Mouse (Mus musculus) kidney, postnatal 0 days (tissue): ENCODE measurements at regions not wholly inside any gene's neighbourhood (a gene's known extent, or its start where the extent isn't known, plus 50 kb on each side); places are given as distances from the start of the nearest gene placed in this dataset.

ENCODE experiments used
- ATAC-seq: fragments of 200-750 bp; cut with Nextera tagmentation; replicated peaks from 2 replicates; pipeline ENCODE4 v1.8.0; 2017; ENCODE audit warnings: low read depth, moderate number of reproducible peaks, moderate TSS enrichment, moderate library complexity; ENCODE audit not compliant: low FRiP score
- DNase-seq: peaks from one replicate; pipeline ENCODE4 v3.0.0-alpha.2; 2016; ENCODE audit warnings: low spot score
- H3K27ac ChIP-seq: fragments of 300-500 bp; sonication (generic); 2 replicates; pipeline ENCODE4 v1.5.1; 2014; ENCODE audit warnings: mild to moderate bottlenecking
- H3K27me3 ChIP-seq: fragments of 300-500 bp; sonication (generic); 2 replicates; pipeline ENCODE4 v1.6.1; 2014; ENCODE audit warnings: low read length, mixed read lengths; ENCODE audit not compliant: insufficient read depth
- H3K36me3 ChIP-seq: fragments of 300-500 bp; sonication (generic); 2 replicates; pipeline ENCODE4 v1.6.1; 2014; ENCODE audit warnings: low read length, mixed read lengths; ENCODE audit not compliant: insufficient read depth
- H3K4me1 ChIP-seq: fragments of 300-500 bp; sonication (generic); replicated peaks from 2 replicates; pipeline ENCODE4 v1.6.1; 2014; ENCODE audit warnings: antibody characterized with exemption, low read length, mixed read lengths; ENCODE audit not compliant: insufficient read depth
- H3K4me2 ChIP-seq: fragments of 300-500 bp; sonication (generic); 2 replicates; pipeline ENCODE4 v1.6.1; 2014; ENCODE audit warnings: mild to moderate bottlenecking, low read length, moderate library complexity, mixed read lengths
- H3K4me3 ChIP-seq: fragments of 300-500 bp; sonication (generic); replicated peaks from 2 replicates; pipeline ENCODE4 v1.5.1; 2014; ENCODE audit warnings: low read depth, low read length
- H3K9ac ChIP-seq: fragments of 300-500 bp; sonication (generic); 2 replicates; pipeline ENCODE4 v1.6.1; 2014; ENCODE audit warnings: low read depth, low read length
- H3K9me3 ChIP-seq: fragments of 300-500 bp; sonication (generic); replicated peaks from 2 replicates; pipeline ENCODE4 v1.6.1; 2016; ENCODE audit warnings: low read length, inconsistent platforms, mixed read lengths
- CTCF ChIP-seq: IDR thresholded peaks from 2 replicates; pipeline ENCODE4 v1.5.1; 2016; ENCODE audit warnings: antibody characterized with exemption, low read depth, mild to moderate bottlenecking, moderate library complexity
- WGBS: fragments of 180-500 bp; shearing (Covaris S2); extraction: QIAGEN DNeasy Blood & Tissue Kit; methylation state at CpG from one replicate; pipeline ENCODE4 v1.1.7; 2014; 5-methylcytosine and 5-hydroxymethylcytosine counted together

- DNase-seq, result no peak
- Histone ChIP-seq H3K4me1 (no peaks in the 10 kb centered on the region), H3K4me3 (no peak overlapping the region), H3K27ac (no peak overlapping the region), H3K9ac (no peak overlapping the region), H3K9me3 (no peaks in the 10 kb centered on the region), H3K4me2 (peak overlapping the region; percentile 27; the same call in 1 of the 2 replicates), H3K36me3 (no peaks in the 10 kb centered on the region), H3K27me3 (no peaks in the 10 kb centered on the region)
- 57% methylated on average over 5 of the region's 5 CpGs for WGBS
- ATAC-seq, result no peak
- TF ChIP-seq CTCF, result no peak
These were observed 417.9 kb upstream of the Zfp703 start for GRCm38 (mm10) chr8:26559196-26559595.

- Histone ChIP-seq H3K4me2 (no peak overlapping the region), H3K9me3 (no peaks in the 10 kb centered on the region), H3K27me3 (no peaks in the 10 kb centered on the region), H3K4me1 (no peaks in the 10 kb centered on the region), H3K27ac (no peak overlapping the region), H3K4me3 (no peak overlapping the region), H3K9ac (no peak overlapping the region), H3K36me3 (no peaks in the 10 kb centered on the region)
- DNase-seq (no peak), ATAC-seq (no peak)
- no peak for TF ChIP-seq CTCF
- WGBS, result 81% methylated on average over 2 of the region's 2 CpGs
These were observed 414.0 kb upstream of the Zfp703 start for GRCm38 (mm10) chr8:26563151-26563550.

- Histone ChIP-seq H3K9ac (no peak overlapping the region), H3K27ac (no peak overlapping the region), H3K27me3 (no peaks in the 10 kb centered on the region), H3K9me3 (no peaks in the 10 kb centered on the region), H3K4me3 (no peak overlapping the region), H3K4me1 (no peaks in the 10 kb centered on the region), H3K4me2 (no peak overlapping the region), H3K36me3 (no peaks in the 10 kb centered on the region)
- ATAC-seq, result no peak
- DNase-seq, result no peak
- 94% methylated on average over 2 of the region's 2 CpGs for WGBS
- no peak for TF ChIP-seq CTCF
These were observed 412.9 kb upstream of the Zfp703 start for GRCm38 (mm10) chr8:26564254-26564653.

- Histone ChIP-seq H3K4me1 (no peaks in the 10 kb centered on the region), H3K27ac (no peak overlapping the region), H3K36me3 (no peaks in the 10 kb centered on the region), H3K27me3 (no peaks in the 10 kb centered on the region), H3K9me3 (no peaks in the 10 kb centered on the region), H3K9ac (no peak overlapping the region), H3K4me2 (no peak overlapping the region), H3K4me3 (no peak overlapping the region)
- WGBS, result 64% methylated on average over 15 of the region's 15 CpGs
- DNase-seq (no peak), ATAC-seq (no peak)
- no peak for TF ChIP-seq CTCF
These were observed 408.6 kb upstream of the Zfp703 start for GRCm38 (mm10) chr8:26568423-26569060.

- WGBS, result 86% methylated on average over 1 of the region's 1 CpGs
These were observed 388.3 kb upstream of the Zfp703 start for GRCm38 (mm10) chr8:26588841-26589240.

GRCm38 (mm10) chr8:26590591-26591212 is 386.4 kb upstream of the Zfp703 start:
- no peak overlapping the region for H3K27ac ChIP-seq
- H3K4me3 ChIP-seq, result no peak overlapping the region
- peaks cover 5% of the 10 kb centered on the region; the same call in 1 of the 2 replicates for H3K4me1 ChIP-seq
- no peak overlapping the region for H3K9ac ChIP-seq
- no peaks in the 10 kb centered on the region for H3K9me3 ChIP-seq
- no peaks in the 10 kb centered on the region for H3K36me3 ChIP-seq
- TF ChIP-seq CTCF, result no peak
- no peaks in the 10 kb centered on the region for H3K27me3 ChIP-seq
- 63% methylated on average over 2 of the region's 2 CpGs for WGBS
- H3K4me2 ChIP-seq, result no peak overlapping the region
- ATAC-seq, result no peak
- no peak for DNase-seq

More at GRCm38 (mm10) chr8:26588841-26589240, 388.3 kb upstream of the Zfp703 start:
- H3K36me3 ChIP-seq, result no peaks in the 10 kb centered on the region
- no peak overlapping the region for H3K4me2 ChIP-seq
- H3K27ac ChIP-seq, result no peak overlapping the region
- DNase-seq (no peak), ATAC-seq (no peak)
- H3K4me1 ChIP-seq, result peaks cover 3% of the 10 kb centered on the region; the same call in 1 of the 2 replicates
- H3K9ac ChIP-seq, result no peak overlapping the region
- H3K27me3 ChIP-seq, result no peaks in the 10 kb centered on the region
- H3K4me3 ChIP-seq, result no peak overlapping the region
- H3K9me3 ChIP-seq, result no peaks in the 10 kb centered on the region
- TF ChIP-seq CTCF, result no peak

- H3K4me1 ChIP-seq, result peaks cover 5% of the 10 kb centered on the region; the same call in 1 of the 2 replicates
- 72% methylated on average over 3 of the region's 3 CpGs for WGBS
- no peak overlapping the region for H3K4me3 ChIP-seq
- no peaks in the 10 kb centered on the region for H3K36me3 ChIP-seq
- H3K9me3 ChIP-seq, result no peaks in the 10 kb centered on the region
- no peak overlapping the region for H3K9ac ChIP-seq
- no peaks in the 10 kb centered on the region for H3K27me3 ChIP-seq
- DNase-seq, result no peak
- no peak overlapping the region for H3K27ac ChIP-seq
- no peak for TF ChIP-seq CTCF
- no peak overlapping the region for H3K4me2 ChIP-seq
- no peak for ATAC-seq
These were observed 385.9 kb upstream of the Zfp703 start for GRCm38 (mm10) chr8:26591266-26591665.
